Mouse (Mus musculus) MEL (cell line): ENCODE results near the gene CN725425. TPM values are rescaled to one million over a fixed set of nuclear protein-coding genes. Genes with fewer than 3 reads are reported as not detected.

Experiments
- DNase-seq: peaks from one replicate; pipeline ENCODE4 v3.0.0; 2011; ENCODE audit warnings: low read depth, low spot score
- H3K27ac ChIP-seq: 2 replicates; pipeline ENCODE4 v1.5.1; 2012; ENCODE audit warnings: low read depth, mild to moderate bottlenecking, control low read depth, low read length, moderate library complexity; ENCODE audit not compliant: control insufficient read depth
- H3K27me3 ChIP-seq, 2 experiments: fragments of 150-350 bp in 1 of 2; sonication (generic) in 1 of 2; 2 replicates each; pipeline ENCODE4 v1.6.1; 2012; ENCODE audit warnings: low read length in 2 of 2, mild to moderate bottlenecking in 2 of 2, improper control_type of control experiment in 1 of 2, moderate library complexity in 1 of 2; ENCODE audit not compliant: insufficient read depth in 2 of 2, control insufficient read depth in 1 of 2
- H3K36me3 ChIP-seq, 2 experiments: 2 replicates each; pipeline ENCODE4 v1.6.1; 2012 to 2014; ENCODE audit warnings: low read length in 2 of 2, improper control_type of control experiment in 1 of 2, inconsistent platforms in 1 of 2, mild to moderate bottlenecking in 1 of 2; ENCODE audit not compliant: insufficient read depth in 2 of 2, control insufficient read depth in 1 of 2
- H3K4me1 ChIP-seq, 2 experiments: fragments of 150-350 bp in 1 of 2; sonication (generic) in 1 of 2; 2 replicates each; pipeline ENCODE4 v1.6.1; 2012; ENCODE audit warnings: low read length in 2 of 2, improper control_type of control experiment in 1 of 2, mild to moderate bottlenecking in 1 of 2; ENCODE audit not compliant: insufficient read depth in 2 of 2, control insufficient read depth in 1 of 2
- H3K4me3 ChIP-seq, 2 experiments: fragments of 150-350 bp in 1 of 2; sonication (generic) in 1 of 2; 2 replicates each; pipeline ENCODE4 v1.5.1; 2012; ENCODE audit warnings: low read depth in 2 of 2, low read length in 2 of 2, mild to moderate bottlenecking in 2 of 2, moderate library complexity in 2 of 2, control low read depth in 1 of 2, improper control_type of control experiment in 1 of 2; ENCODE audit not compliant: control insufficient read depth in 1 of 2, insufficient read depth in 1 of 2
- H3K79me2 ChIP-seq: 2 replicates; pipeline ENCODE4 v1.6.1; 2012; ENCODE audit warnings: mild to moderate bottlenecking, low read length, moderate library complexity; ENCODE audit not compliant: control insufficient read depth, poor library complexity, insufficient read depth
- H3K9ac ChIP-seq: 2 replicates; pipeline ENCODE4 v1.6.1; 2012; ENCODE audit warnings: low read depth, mild to moderate bottlenecking, control low read depth, low read length, moderate library complexity; ENCODE audit not compliant: control insufficient read depth, poor library complexity, severe bottlenecking
- H3K9me3 ChIP-seq: fragments of 150-350 bp; sonication (generic); replicated peaks from 2 replicates; pipeline ENCODE4 v1.6.1; 2012; ENCODE audit warnings: mild to moderate bottlenecking, low read length, improper control_type of control experiment, moderate library complexity; ENCODE audit not compliant: insufficient read depth
- BHLHE40 ChIP-seq: IDR thresholded peaks from 2 replicates; pipeline ENCODE4 v1.6.1; 2012; ENCODE audit warnings: low read depth, mild to moderate bottlenecking, inconsistent platforms, low read length, improper control_type of control experiment, borderline replicate concordance
- CHD1 ChIP-seq: IDR thresholded peaks from 2 replicates; pipeline ENCODE4 v1.6.1; 2012; ENCODE audit warnings: low read depth, mild to moderate bottlenecking, inconsistent platforms, low read length, improper control_type of control experiment
- CTCF ChIP-seq, 3 experiments: IDR thresholded peaks in 2 of 3; conservative IDR thresholded peaks in 1 of 3; 2 replicates each; pipeline ENCODE4 v1.5.1; 2011 to 2012; ENCODE audit warnings: low read length in 3 of 3, low read depth in 2 of 3, mild to moderate bottlenecking in 2 of 3, improper control_type of control experiment in 1 of 3, inconsistent platforms in 1 of 3, mixed read lengths in 1 of 3, moderate library complexity in 1 of 3; ENCODE audit not compliant: control insufficient read depth in 1 of 3, insufficient read depth in 1 of 3, poor library complexity in 1 of 3, severe bottlenecking in 1 of 3
- ELF1 ChIP-seq: IDR thresholded peaks from 2 replicates; pipeline ENCODE4 v1.6.1; 2014; ENCODE audit warnings: low read depth, mild to moderate bottlenecking, inconsistent platforms, low read length, improper control_type of control experiment, moderate library complexity
- GATA1 ChIP-seq: IDR thresholded peaks from 2 replicates; pipeline ENCODE4 v1.6.1; 2011; ENCODE audit warnings: low read depth, low read length, improper control_type of control experiment
- HCFC1 ChIP-seq: IDR thresholded peaks from 2 replicates; pipeline ENCODE4 v1.6.1; 2012; ENCODE audit warnings: low read depth, mild to moderate bottlenecking, inconsistent platforms, low read length, improper control_type of control experiment, moderate library complexity
- JUND ChIP-seq: IDR thresholded peaks from 2 replicates; pipeline ENCODE4 v1.6.1; 2011; ENCODE audit warnings: low read depth, mild to moderate bottlenecking, improper control_type of control experiment, low read length
- KAT2A ChIP-seq: conservative IDR thresholded peaks from 2 replicates; pipeline ENCODE4 v1.6.1; 2012; ENCODE audit warnings: low read depth, low read length, improper control_type of control experiment, inconsistent platforms
- MAFK ChIP-seq: IDR thresholded peaks from 2 replicates; pipeline ENCODE4 v1.6.1; 2011; ENCODE audit warnings: low read depth, mild to moderate bottlenecking, low read length, improper control_type of control experiment, borderline replicate concordance
- MAX ChIP-seq: IDR thresholded peaks from 2 replicates; pipeline ENCODE4 v1.6.1; 2011; ENCODE audit warnings: low read length, improper control_type of control experiment
- MAZ ChIP-seq: IDR thresholded peaks from 2 replicates; pipeline ENCODE4 v1.6.1; 2012; ENCODE audit warnings: low read depth, mild to moderate bottlenecking, inconsistent platforms, low read length, improper control_type of control experiment
- MEF2A ChIP-seq: IDR thresholded peaks from 2 replicates; pipeline ENCODE4 v1.6.1; 2014; ENCODE audit warnings: low read depth, mild to moderate bottlenecking, inconsistent platforms, low read length, improper control_type of control experiment; ENCODE audit not compliant: poor library complexity, insufficient replicate concordance, severe bottlenecking; ENCODE audit errors: extremely low read depth
- MXI1 ChIP-seq: IDR thresholded peaks from 2 replicates; pipeline ENCODE4 v1.6.1; 2011; ENCODE audit warnings: mild to moderate bottlenecking, low read depth, low read length, improper control_type of control experiment
- NELFE ChIP-seq: IDR thresholded peaks from 2 replicates; pipeline ENCODE4 v1.6.1; 2011; ENCODE audit warnings: low read depth, low read length, improper control_type of control experiment
- POLR2A ChIP-seq, 2 experiments: IDR thresholded peaks; 2 replicates each; pipeline ENCODE4 v1.6.1; 2011 to 2012; ENCODE audit warnings: low read length in 2 of 2, mild to moderate bottlenecking in 2 of 2, control low read depth in 1 of 2, improper control_type of control experiment in 1 of 2, low read depth in 1 of 2, moderate library complexity in 1 of 2; ENCODE audit not compliant: control insufficient read depth in 1 of 2, insufficient read depth in 1 of 2, poor library complexity in 1 of 2
- POLR2AphosphoS5 ChIP-seq: IDR thresholded peaks from 2 replicates; pipeline ENCODE4 v1.6.1; 2012; ENCODE audit warnings: low read depth, borderline replicate concordance, mild to moderate bottlenecking, inconsistent platforms, low read length, moderate library complexity, mixed read lengths
- RAD21 ChIP-seq: IDR thresholded peaks from 2 replicates; pipeline ENCODE4 v1.6.1; 2011; ENCODE audit warnings: mild to moderate bottlenecking, low read depth, low read length, improper control_type of control experiment
- UBTF ChIP-seq: IDR thresholded peaks from 2 replicates; pipeline ENCODE4 v1.6.1; 2012; ENCODE audit warnings: low read depth, mild to moderate bottlenecking, inconsistent platforms, low read length, improper control_type of control experiment, moderate library complexity, borderline replicate concordance; ENCODE audit not compliant: insufficient read depth
- USF1 ChIP-seq: IDR thresholded peaks from 2 replicates; pipeline ENCODE4 v1.6.1; 2014; ENCODE audit warnings: low read depth, mild to moderate bottlenecking, inconsistent platforms, low read length, improper control_type of control experiment, moderate library complexity
- USF2 ChIP-seq, 2 experiments: IDR thresholded peaks; 2 replicates each; pipeline ENCODE4 v1.6.1; 2011 to 2012; ENCODE audit warnings: improper control_type of control experiment in 2 of 2, low read length in 2 of 2, borderline replicate concordance in 1 of 2, inconsistent platforms in 1 of 2, low read depth in 1 of 2, mild to moderate bottlenecking in 1 of 2; ENCODE audit not compliant: insufficient read depth in 1 of 2
- ZC3H11A ChIP-seq: IDR thresholded peaks from 2 replicates; pipeline ENCODE4 v1.6.1; 2012; ENCODE audit warnings: low read depth, mild to moderate bottlenecking, inconsistent platforms, low read length, improper control_type of control experiment
- ZKSCAN1 ChIP-seq: IDR thresholded peaks from 2 replicates; pipeline ENCODE4 v1.6.1; 2012; ENCODE audit warnings: low read depth, mild to moderate bottlenecking, inconsistent platforms, low read length, improper control_type of control experiment, moderate library complexity
- ZMIZ1 ChIP-seq: IDR thresholded peaks from 2 replicates; pipeline ENCODE4 v1.6.1; 2012; ENCODE audit warnings: low read depth, mild to moderate bottlenecking, inconsistent platforms, low read length, improper control_type of control experiment, moderate library complexity
- polyA plus RNA-seq, 2 experiments: library from polyadenylated mRNA; stranded (reverse) in 1 of 2; unstranded in 1 of 2; fragments of >175 nt in 1 of 2; fragments of >200 nt in 1 of 2; gene quantifications; 2 replicates each; pipeline versions ENCODE4 v1.2.1 to v1.2.4; 2012; ENCODE audit warnings: low replicate concordance in 2 of 2, low read depth in 1 of 2; ENCODE audit not compliant: insufficient read length in 2 of 2, insufficient read depth in 1 of 2, missing spikeins in 1 of 2
- total RNA-seq: library from RNA; depleted of rRNA; stranded (reverse); fragments of 300-350 nt; gene quantifications from 2 replicates; pipeline ENCODE4 v1.2.3, GENCODE M21; 2012

Gene CN725425
- total and polyA plus RNA-seq, 3 experiments = not detected

GRCm38 (mm10) chr15:91275961-91276360, 76.7 kb downstream of the CN725425 start:
- Histone ChIP-seq H3K4me1 (no peaks in the 10 kb centered on the region), H3K4me3 (no peak overlapping the region), H3K9me3 (no peaks in the 10 kb centered on the region), H3K79me2 (no peaks in the 10 kb centered on the region), H3K36me3 (no peaks in the 10 kb centered on the region), H3K27me3 (no peaks in the 10 kb centered on the region), H3K27ac (no peak overlapping the region), H3K9ac (no peak overlapping the region)
- TF ChIP-seq MAX = no peak
- no peak for TF ChIP-seq USF2 (IDR thresholded peaks at IDR 0.05; ENCODE audit: borderline replicate concordance in 1 of 2, insufficient read depth in 1 of 2, low read depth in 1 of 2, low read length in 2 of 2)
- no peak for TF ChIP-seq NELFE
- TF ChIP-seq MAFK = no peak
- TF ChIP-seq KAT2A = no peak
- TF ChIP-seq POLR2AphosphoS5 = no peak
- no peak for TF ChIP-seq HCFC1
- no peak for TF ChIP-seq JUND
- TF ChIP-seq ZKSCAN1 = no peak
- TF ChIP-seq POLR2A (IDR thresholded peaks at IDR 0.05; ENCODE audit: control insufficient read depth in 1 of 2, insufficient read depth in 1 of 2, low read depth in 1 of 2, low read length in 2 of 2, poor library complexity in 1 of 2) = no peak
- no peak for DNase-seq

- H3K4me1 ChIP-seq = no peaks in the 10 kb centered on the region
- no peak overlapping the region for H3K9ac ChIP-seq
- no peak overlapping the region for H3K27ac ChIP-seq
- DNase-seq = no peak
- H3K4me3 ChIP-seq = no peak overlapping the region
- H3K36me3 ChIP-seq = no peaks in the 10 kb centered on the region
- no peaks in the 10 kb centered on the region for H3K9me3 ChIP-seq
- no peaks in the 10 kb centered on the region for H3K27me3 ChIP-seq
- no peaks in the 10 kb centered on the region for H3K79me2 ChIP-seq
- no peak for TF ChIP-seq MAZ
- no peak for TF ChIP-seq GATA1
- no peak for TF ChIP-seq MXI1
- no peak for TF ChIP-seq ZC3H11A
- TF ChIP-seq CHD1 = no peak
- TF ChIP-seq MAFK = no peak
- TF ChIP-seq BHLHE40 = no peak
- no peak for TF ChIP-seq ELF1
- TF ChIP-seq, all 39 proteins: peak for 0
Measured at GRCm38 (mm10) chr15:91279571-91279970, 80.3 kb downstream of the CN725425 start.

DNA sequence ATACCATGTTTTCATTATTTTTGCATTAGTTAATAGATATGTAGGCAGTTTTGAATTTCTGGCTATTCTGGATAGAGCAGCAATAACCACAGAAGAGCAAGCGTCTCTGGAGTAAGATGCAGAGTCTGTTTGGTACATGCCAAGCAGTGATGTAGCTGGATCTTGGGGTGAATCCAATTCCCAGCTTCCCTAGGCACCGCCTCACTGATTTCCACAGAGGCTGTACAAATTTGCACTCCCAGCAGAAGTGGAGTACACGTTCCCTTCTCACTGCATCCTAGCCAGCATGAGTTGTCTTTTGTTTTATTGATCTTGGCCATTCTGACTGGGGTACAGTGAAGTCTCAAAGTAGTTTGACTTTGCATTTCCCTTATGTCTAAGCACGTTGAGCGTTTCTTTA, 82.2 kb downstream of the CN725425 start:
- H3K36me3 ChIP-seq = no peaks in the 10 kb centered on the region
- H3K27ac ChIP-seq = no peak overlapping the region
- TF ChIP-seq BHLHE40 (no peak), MEF2A (no peak), UBTF (no peak), ZMIZ1 (no peak), USF1 (no peak), RAD21 (no peak), CTCF (IDR thresholded peaks at IDR 0.05 in 2 of 3, conservative IDR thresholded peaks at IDR 0.05 in 1 of 3; ENCODE audit: control insufficient read depth in 1 of 3, insufficient read depth in 1 of 3, low read depth in 2 of 3, low read length in 3 of 3, poor library complexity in 1 of 3, severe bottlenecking in 1 of 3) (no peak), MXI1 (no peak)
- H3K4me3 ChIP-seq = no peak overlapping the region
- H3K4me1 ChIP-seq = no peaks in the 10 kb centered on the region
- H3K79me2 ChIP-seq = no peaks in the 10 kb centered on the region
- H3K9me3 ChIP-seq = no peaks in the 10 kb centered on the region
- no peak for DNase-seq
- H3K9ac ChIP-seq = no peak overlapping the region
- no peaks in the 10 kb centered on the region for H3K27me3 ChIP-seq
